Mouse (Mus musculus) neural tube, embryonic 15.5 days (tissue): ENCODE results near the gene Nme2. TPM values are rescaled to one million over a fixed set of nuclear protein-coding genes. Genes with fewer than 3 reads are reported as not detected.

ENCODE experiments used
- ATAC-seq: fragments of 200-750 bp; cut with Nextera tagmentation; 2 replicates; pipeline ENCODE4 v1.8.0; 2017; ENCODE audit warnings: mild to moderate bottlenecking, moderate TSS enrichment, moderate library complexity; ENCODE audit not compliant: low FRiP score
- H3K27ac ChIP-seq: fragments of 300-500 bp; sonication (generic); replicated peaks from 2 replicates; pipeline ENCODE4 v1.5.1; 2015; ENCODE audit warnings: mild to moderate bottlenecking, inconsistent platforms
- H3K27me3 ChIP-seq: fragments of 300-500 bp; sonication (generic); replicated peaks from 2 replicates; pipeline ENCODE4 v1.6.1; 2015; ENCODE audit warnings: inconsistent platforms
- H3K36me3 ChIP-seq: fragments of 300-500 bp; sonication (generic); 2 replicates; pipeline ENCODE4 v1.6.1; 2015; ENCODE audit warnings: inconsistent platforms
- H3K4me1 ChIP-seq: fragments of 300-500 bp; sonication (generic); 2 replicates; pipeline ENCODE4 v1.6.1; 2015; ENCODE audit warnings: inconsistent platforms
- H3K4me2 ChIP-seq: fragments of 300-500 bp; sonication (generic); 2 replicates; pipeline ENCODE4 v1.6.1; 2015; ENCODE audit warnings: inconsistent platforms, mild to moderate bottlenecking, moderate library complexity
- H3K4me3 ChIP-seq: fragments of 300-500 bp; sonication (generic); replicated peaks from 2 replicates; pipeline ENCODE4 v1.5.1; 2015; ENCODE audit warnings: mild to moderate bottlenecking, inconsistent platforms
- H3K9ac ChIP-seq: fragments of 300-500 bp; sonication (generic); replicated peaks from 2 replicates; pipeline ENCODE4 v1.6.1; 2015; ENCODE audit warnings: mild to moderate bottlenecking, inconsistent platforms
- H3K9me3 ChIP-seq: fragments of 300-500 bp; sonication (generic); replicated peaks from 2 replicates; pipeline ENCODE4 v1.6.1; 2016; ENCODE audit warnings: inconsistent platforms
- WGBS: fragments of 180-500 bp; shearing (Covaris S2); methylation state at CpG from one replicate; pipeline ENCODE4 v1.1.7; 2015; ENCODE audit warnings: mixed read lengths; 5-methylcytosine and 5-hydroxymethylcytosine counted together
- polyA plus RNA-seq: library from polyadenylated mRNA; unstranded; fragments of >200 nt; fragmentation: Nextera tagmentation; extraction: Ambion mirVana; gene quantifications from 2 replicates; pipeline ENCODE4 v1.2.1, GENCODE M21; 2015

Gene Nme2
- polyA plus RNA-seq, 1 experiment from 2014 or later: 101 TPM

GRCm38 (mm10) chr11:93987026-93987425 lies 31.0 kb upstream of the Nme2 start:
- H3K27ac ChIP-seq: no peak overlapping the region
- no peaks in the 10 kb centered on the region for H3K36me3 ChIP-seq
- no peak overlapping the region for H3K4me3 ChIP-seq
- no peak for ATAC-seq
- no peak overlapping the region for H3K9ac ChIP-seq
- 91% methylated on average over 4 of the region's 4 CpGs for WGBS
- H3K9me3 ChIP-seq: no peaks in the 10 kb centered on the region
- H3K27me3 ChIP-seq: peaks cover 3% of the 10 kb centered on the region; the same call in 1 of the 2 replicates
- H3K4me1 ChIP-seq: no peaks in the 10 kb centered on the region
- no peak overlapping the region for H3K4me2 ChIP-seq

- Histone ChIP-seq H3K9me3 (no peaks in the 10 kb centered on the region), H3K4me2 (no peak overlapping the region), H3K9ac (no peak overlapping the region), H3K27me3 (no peaks in the 10 kb centered on the region; the same call in 1 of the 2 replicates), H3K36me3 (no peaks in the 10 kb centered on the region), H3K4me3 (no peak overlapping the region), H3K27ac (no peak overlapping the region), H3K4me1 (no peaks in the 10 kb centered on the region)
- no peak for ATAC-seq
These were observed 30.2 kb upstream of the Nme2 start for GRCm38 (mm10) chr11:93986298-93986697.

GRCm38 (mm10) chr11:93985265-93985664 lies 29.2 kb upstream of the Nme2 start:
- 87% methylated on average over 5 of the region's 5 CpGs for WGBS
- Histone ChIP-seq H3K4me2 (no peak overlapping the region), H3K27me3 (no peaks in the 10 kb centered on the region; the same call in 1 of the 2 replicates), H3K9me3 (no peaks in the 10 kb centered on the region), H3K4me3 (no peak overlapping the region), H3K9ac (no peak overlapping the region), H3K36me3 (no peaks in the 10 kb centered on the region), H3K27ac (no peak overlapping the region), H3K4me1 (no peaks in the 10 kb centered on the region)
- ATAC-seq: no peak

- WGBS: 93% methylated on average over 3 of the region's 3 CpGs
- Histone ChIP-seq H3K36me3 (no peaks in the 10 kb centered on the region), H3K9ac (no peak overlapping the region), H3K4me3 (no peak overlapping the region), H3K27me3 (no peaks in the 10 kb centered on the region), H3K9me3 (no peaks in the 10 kb centered on the region), H3K4me1 (no peaks in the 10 kb centered on the region), H3K4me2 (no peak overlapping the region), H3K27ac (no peak overlapping the region)
- ATAC-seq: no peak
These were observed 28.6 kb upstream of the Nme2 start for GRCm38 (mm10) chr11:93984619-93985018.

- ATAC-seq: no peak
- no peak overlapping the region for H3K27ac ChIP-seq
- H3K4me2 ChIP-seq: no peak overlapping the region
- H3K36me3 ChIP-seq: no peaks in the 10 kb centered on the region
- no peaks in the 10 kb centered on the region for H3K27me3 ChIP-seq
- no peaks in the 10 kb centered on the region for H3K4me1 ChIP-seq
- H3K4me3 ChIP-seq: no peak overlapping the region
- no peaks in the 10 kb centered on the region for H3K9me3 ChIP-seq
- 20% methylated on average over 6 of the region's 6 CpGs for WGBS
- H3K9ac ChIP-seq: no peak overlapping the region
These were observed 23.5 kb upstream of the Nme2 start for GRCm38 (mm10) chr11:93979502-93980049.

GRCm38 (mm10) chr11:93972951-93973350 lies 16.9 kb upstream of the Nme2 start:
- Histone ChIP-seq H3K9ac (no peak overlapping the region), H3K27me3 (no peaks in the 10 kb centered on the region), H3K4me3 (no peak overlapping the region), H3K36me3 (no peaks in the 10 kb centered on the region), H3K4me2 (no peak overlapping the region), H3K27ac (no peak overlapping the region), H3K4me1 (peaks cover 8% of the 10 kb centered on the region), H3K9me3 (no peaks in the 10 kb centered on the region)
- WGBS: 86% methylated on average over 5 of the region's 5 CpGs
- no peak for ATAC-seq

- ATAC-seq: no peak
- Histone ChIP-seq H3K36me3 (peaks cover 11% of the 10 kb centered on the region), H3K27ac (no peak overlapping the region), H3K4me1 (peaks cover 22% of the 10 kb centered on the region), H3K27me3 (no peaks in the 10 kb centered on the region), H3K4me3 (no peak overlapping the region), H3K9me3 (no peaks in the 10 kb centered on the region), H3K9ac (no peak overlapping the region), H3K4me2 (no peak overlapping the region)
- 80% methylated on average over 1 of the region's 1 CpGs for WGBS
These were observed 13.7 kb upstream of the Nme2 start for GRCm38 (mm10) chr11:93969799-93970198.

- no peaks in the 10 kb centered on the region for H3K27me3 ChIP-seq
- peak overlapping the region; percentile 76 for H3K27ac ChIP-seq
- H3K4me2 ChIP-seq: peak overlapping the region; percentile 54; the same call in 1 of the 2 replicates
- H3K9me3 ChIP-seq: no peaks in the 10 kb centered on the region
- 95% methylated on average over 6 of the region's 6 CpGs for WGBS
- no peak overlapping the region for H3K4me3 ChIP-seq
- no peak overlapping the region for H3K9ac ChIP-seq
- peaks cover 17% of the 10 kb centered on the region for H3K36me3 ChIP-seq
- no peak for ATAC-seq
- H3K4me1 ChIP-seq: peaks cover 22% of the 10 kb centered on the region
These were observed 13.1 kb upstream of the Nme2 start for GRCm38 (mm10) chr11:93969171-93969570.

- H3K27ac ChIP-seq: peak overlapping the region; percentile 76
- H3K36me3 ChIP-seq: peaks cover 21% of the 10 kb centered on the region
- H3K9ac ChIP-seq: 0 out of 2 replicates have a peak overlapping the region, but pooled peaks have one; percentile 9
- H3K27me3 ChIP-seq: no peaks in the 10 kb centered on the region
- peak overlapping the region; percentile 54 for H3K4me2 ChIP-seq
- 48% methylated on average over 6 of the region's 6 CpGs for WGBS
- peak; percentile 2; the same call in 1 of the 2 replicates for ATAC-seq
- peak overlapping the region; percentile 75 for H3K4me3 ChIP-seq
- no peaks in the 10 kb centered on the region for H3K9me3 ChIP-seq
- H3K4me1 ChIP-seq: peaks cover 22% of the 10 kb centered on the region
These were observed 12.7 kb upstream of the Nme2 start for GRCm38 (mm10) chr11:93968848-93969128.

GRCm38 (mm10) chr11:93968005-93968847 lies 12.2 kb upstream of the Nme2 start, which contains the start of the genes Gm20390 and Nme1:
Gene Gm20390, minus strand, starts transcription at chr11:93968293.
Gene Nme1, minus strand, starts transcription at chr11:93968521.
- ATAC-seq: peak; percentile 96
- peak within 1 kb of the TSS; percentile 64 for H3K9ac ChIP-seq
- H3K4me2 ChIP-seq: peak within 1 kb of the TSS; percentile 83
- H3K27ac ChIP-seq: peak within 1 kb of the TSS; percentile 87
- under 1% methylated on average over 40 of the region's 40 CpGs for WGBS
- H3K4me3 ChIP-seq: peak within 1 kb of the TSS; percentile 75
- peaks cover 22% of the 10 kb centered on the region for H3K4me1 ChIP-seq
- H3K27me3 ChIP-seq: no peaks in the 10 kb centered on the region
- peaks cover 25% of the 10 kb centered on the region for H3K36me3 ChIP-seq
- H3K9me3 ChIP-seq: no peaks in the 10 kb centered on the region

- Histone ChIP-seq H3K4me2 (peak overlapping the region; percentile 83), H3K36me3 (peaks cover 33% of the 10 kb centered on the region), H3K27ac (peak overlapping the region; percentile 87), H3K27me3 (no peaks in the 10 kb centered on the region), H3K4me1 (peaks cover 22% of the 10 kb centered on the region), H3K9me3 (no peaks in the 10 kb centered on the region), H3K9ac (peak overlapping the region; percentile 64), H3K4me3 (peak overlapping the region; percentile 75)
- ATAC-seq: peak; percentile 19; the same call in 1 of the 2 replicates
- WGBS: 5% methylated on average over 11 of the region's 11 CpGs
These were observed 11.3 kb upstream of the Nme2 start for GRCm38 (mm10) chr11:93967381-93967780.

GRCm38 (mm10) chr11:93965391-93965790 lies 9.3 kb upstream of the Nme2 start:
- WGBS: 96% methylated on average over 6 of the region's 6 CpGs
- ATAC-seq: no peak
- H3K36me3 ChIP-seq: peaks cover 50% of the 10 kb centered on the region

More at GRCm38 (mm10) chr11:93965391-93965790, 9.3 kb upstream of the Nme2 start:
- Histone ChIP-seq H3K9me3 (no peaks in the 10 kb centered on the region), H3K9ac (no peak overlapping the region), H3K4me3 (no peak overlapping the region), H3K4me1 (peaks cover 22% of the 10 kb centered on the region), H3K27me3 (no peaks in the 10 kb centered on the region), H3K27ac (no peak overlapping the region), H3K4me2 (no peak overlapping the region)
